Comparison of ENCODE assay signal across 1 mouse cellular context in the genomic region with DNA sequence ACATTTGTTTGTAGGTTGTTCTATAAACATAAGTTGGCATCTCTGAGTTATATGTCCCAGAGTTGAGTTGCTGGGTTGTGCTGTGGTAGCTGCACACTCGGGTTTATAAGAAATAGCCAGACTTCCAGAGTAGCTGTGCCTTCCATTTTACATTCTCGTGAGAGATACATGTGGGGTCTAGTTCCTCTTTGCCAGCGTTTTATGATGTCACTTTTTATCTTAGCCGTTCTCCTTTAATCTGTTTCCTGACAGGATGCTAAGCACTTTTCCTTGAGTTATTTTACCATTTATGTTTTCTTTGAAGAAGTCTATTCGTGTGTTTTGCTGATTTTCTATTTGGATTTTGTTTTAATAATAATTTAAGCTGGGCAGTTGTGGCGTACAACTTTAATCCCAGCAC.
TF ChIP-seq lines count a peak whose summit lies in the region.

No protein-coding gene starts in this region.

TF ChIP-seq in MEL, 35 proteins besides CTCF, POLR2A, EP300 and RAD21 (continued from another document):
- TF ChIP-seq NRF1 (IDR thresholded peaks at IDR 0.05; ENCODE audit: insufficient read depth, low read depth, low read length, poor library complexity, severe bottlenecking): no peak
- 0 out of 2 replicates have a peak, but pooled peaks have one; percentile 4 for TF ChIP-seq MAZ (IDR thresholded peaks at IDR 0.05; ENCODE audit: low read depth, low read length)
- TF ChIP-seq CHD2 (IDR thresholded peaks at IDR 0.05; ENCODE audit: low read length): peak; percentile 21; the same call in 1 of the 2 replicates
- TF ChIP-seq TAL1 (IDR thresholded peaks at IDR 0.05; ENCODE audit: low read length): peak; percentile 69
- peak; percentile 78 for TF ChIP-seq SIN3A (IDR thresholded peaks at IDR 0.05; ENCODE audit: low read length)
- 0 out of 2 replicates have a peak, but pooled peaks have one; percentile 56 for TF ChIP-seq TBP (IDR thresholded peaks at IDR 0.05; ENCODE audit: low read depth, low read length)
